Mouse (Mus musculus) bone marrow macrophage, adult 2 months (primary cell): Measurements from ENCODE around the gene Phyh. TPM values are rescaled to one million over a fixed set of nuclear protein-coding genes. Genes with fewer than 3 reads are reported as not detected.

ENCODE experiments used
- H3K27ac ChIP-seq: 2 replicates; pipeline ENCODE4 v1.5.1; 2012; ENCODE audit warnings: low read depth, low read length; ENCODE audit not compliant: insufficient read depth
- H3K4me1 ChIP-seq: 2 replicates; pipeline ENCODE4 v1.6.1; 2012; ENCODE audit warnings: low read length; ENCODE audit not compliant: control insufficient read depth, insufficient read depth
- H3K4me3 ChIP-seq: 2 replicates; pipeline ENCODE4 v1.5.1; 2012; ENCODE audit warnings: mild to moderate bottlenecking, low read length, moderate library complexity; ENCODE audit not compliant: insufficient read depth
- CTCF ChIP-seq: IDR thresholded peaks from 2 replicates; pipeline ENCODE4 v1.5.1; 2012; ENCODE audit warnings: low read depth, mild to moderate bottlenecking, low read length, moderate library complexity
- POLR2A ChIP-seq: IDR thresholded peaks from 2 replicates; pipeline ENCODE4 v1.6.1; 2012; ENCODE audit warnings: mild to moderate bottlenecking, low read depth, low read length, borderline replicate concordance
- polyA plus RNA-seq: library from polyadenylated mRNA; stranded (reverse); fragments of >200 nt; gene quantifications from 2 replicates; pipeline ENCODE4 v1.2.4, GENCODE M21; 2012; ENCODE audit not compliant: missing spikeins, insufficient read depth, insufficient read length

Phyh gene
- polyA plus RNA-seq, 1 experiment, result 52.6 TPM

- TF ChIP-seq CTCF (no peak), POLR2A (no peak)
- no peaks in the 10 kb centered on the region for H3K4me1 ChIP-seq
- no peak overlapping the region for H3K4me3 ChIP-seq
- no peak overlapping the region for H3K27ac ChIP-seq
Measured at GRCm38 (mm10) chr2:4987388-4988180, 68.8 kb downstream of the Phyh start.

Other genes starting within 250 kb of the Phyh start
- gene Bend7, start 201.2 kb upstream of the Phyh start, polyA plus RNA-seq, result not detected in 2 replicates
- 19.0 and 21.5 TPM in 2 replicates for gene Sephs1, start 37.5 kb upstream of the Phyh start, polyA plus RNA-seq
- gene Ucma, start 57.1 kb downstream of the Phyh start, polyA plus RNA-seq, result not detected in 2 replicates
- gene Mcm10, start 93.8 kb downstream of the Phyh start, polyA plus RNA-seq, result 13.4 and 13.7 TPM in 2 replicates
- gene Optn, start 145.0 kb downstream of the Phyh start, polyA plus RNA-seq, result 11.6 and 13.6 TPM in 2 replicates
- 0.20 TPM in 1 of 2 replicates, not detected in the other for gene Ccdc3, start 218.8 kb downstream of the Phyh start, polyA plus RNA-seq